Mouse (Mus musculus) heart, adult 2 months (tissue): ENCODE data around the gene Lipa. TPM values are rescaled to one million over a fixed set of nuclear protein-coding genes. Genes with fewer than 3 reads are reported as not detected.

Source experiments
- DNase-seq, 2 experiments: peaks; one replicate each; pipeline ENCODE4 v3.0.0; 2021
- H3K27ac ChIP-seq: fragments of 200-600 bp; 2 replicates; pipeline ENCODE4 v1.8.1; 2022
- H3K27me3 ChIP-seq: fragments of 200-500 bp; 2 replicates; pipeline ENCODE4 v1.6.1; 2012; ENCODE audit warnings: mild to moderate bottlenecking, low read length, inconsistent platforms, mixed read lengths; ENCODE audit not compliant: control insufficient read depth, insufficient read depth
- H3K36me3 ChIP-seq: fragments of 200-500 bp; 2 replicates; pipeline ENCODE4 v1.6.1; 2012; ENCODE audit warnings: low read length, inconsistent platforms; ENCODE audit not compliant: control insufficient read depth, insufficient read depth
- H3K4me1 ChIP-seq: fragments of 200-500 bp; 2 replicates; pipeline ENCODE4 v1.6.1; 2011; ENCODE audit warnings: low read length; ENCODE audit not compliant: control insufficient read depth, insufficient read depth
- H3K4me3 ChIP-seq: fragments of 200-600 bp; 2 replicates; pipeline ENCODE4 v1.8.1; 2022
- H3K79me2 ChIP-seq: fragments of 200-500 bp; replicated peaks from 2 replicates; pipeline ENCODE4 v1.6.1; 2012; ENCODE audit warnings: mild to moderate bottlenecking, inconsistent platforms, low read length, moderate library complexity, mixed read lengths; ENCODE audit not compliant: control insufficient read depth, insufficient read depth
- H3K9ac ChIP-seq: fragments of 200-500 bp; 2 replicates; pipeline ENCODE4 v1.6.1; 2012; ENCODE audit warnings: low read depth, mild to moderate bottlenecking, control low read depth, inconsistent platforms, low read length, mixed read lengths
- CTCF ChIP-seq: fragments of 200-600 bp; IDR thresholded peaks from 2 replicates; pipeline ENCODE4 v1.8.1; 2022; ENCODE audit warnings: antibody characterized with exemption, mild to moderate bottlenecking, moderate library complexity
- EP300 ChIP-seq: fragments of 200-500 bp; IDR thresholded peaks from 2 replicates; pipeline ENCODE4 v1.6.1; 2011; ENCODE audit warnings: low read depth, low read length, control low read depth; ENCODE audit not compliant: insufficient read depth
- POLR2A ChIP-seq: fragments of 200-500 bp; IDR thresholded peaks from 2 replicates; pipeline ENCODE4 v1.6.1; 2011; ENCODE audit warnings: mild to moderate bottlenecking, low read depth, low read length, control low read depth; ENCODE audit not compliant: insufficient read depth
- WGBS: fragments of 180-500 bp; shearing (Covaris S2); methylation state at CpG from one replicate; pipeline ENCODE4 v1.1.7; 2018; 5-methylcytosine and 5-hydroxymethylcytosine counted together
- intact Hi-C: fragments of 180-260 bp; cut with DNase I; formaldehyde crosslinking; loops from one replicate; pipeline ENCODE4 v1.15.1; 2025
- polyA plus RNA-seq: library from polyadenylated mRNA; depleted of rRNA; stranded (reverse); fragments of >200 nt; gene quantifications from 2 replicates; pipeline ENCODE4 v1.2.3, GENCODE M21; 2012
- total RNA-seq, 2 experiments: library from RNA; stranded (reverse); gene quantifications; 2 replicates each; pipeline ENCODE4 v1.2.3; 2021

The Lipa gene
- total and polyA plus RNA-seq, 3 experiments, result 18.8 to 25.1 (median 24.9) TPM

- Histone ChIP-seq H3K4me3 (no peak overlapping the region), H3K9ac (no peak overlapping the region), H3K27ac (no peak overlapping the region), H3K79me2 (no peaks in the 10 kb centered on the region), H3K36me3 (no peaks in the 10 kb centered on the region), H3K4me1 (no peaks in the 10 kb centered on the region), H3K27me3 (no peaks in the 10 kb centered on the region)
- TF ChIP-seq CTCF (no peak), POLR2A (no peak), EP300 (no peak)
- intact Hi-C loops, result no loop called here
- DNase-seq, result no peak
- WGBS, result 94% methylated on average over 4 of the region's 4 CpGs
These were observed 4.9 kb upstream of the Lipa start for GRCm38 (mm10) chr19:34532061-34532751.

GRCm38 (mm10) chr19:34526321-34526923 is 852 bp downstream of the Lipa start:
- peak overlapping the region; percentile 91 for H3K9ac ChIP-seq
- TF ChIP-seq EP300 (no peak), POLR2A (no peak), CTCF (peak; percentile 54)
- 12% methylated on average over 11 of the region's 11 CpGs for WGBS
- H3K27ac ChIP-seq, result peak overlapping the region; percentile 86
- H3K4me1 ChIP-seq, result peaks cover 7% of the 10 kb centered on the region
- intact Hi-C loops, result loop anchor here (2.0 kb wide), 1 partner anchor 24 kb away; the partner anchor contains the start of gene Ifit2
- H3K4me3 ChIP-seq, result peak overlapping the region; percentile 72
- 0 out of 2 replicates have a peak, but pooled peaks cover 2% of the 10 kb centered on the region for H3K79me2 ChIP-seq
- peaks cover 16% of the 10 kb centered on the region for H3K36me3 ChIP-seq
- H3K27me3 ChIP-seq, result no peaks in the 10 kb centered on the region
- DNase-seq, result no peak

GRCm38 (mm10) chr19:34524646-34525045 is 2.6 kb downstream of the Lipa start:
- intact Hi-C loops, result no loop called here
- H3K27ac ChIP-seq, result no peak overlapping the region; the same call in 1 of the 2 replicates
- no peaks in the 10 kb centered on the region for H3K27me3 ChIP-seq
- H3K79me2 ChIP-seq, result 0 out of 2 replicates have a peak, but pooled peaks cover 2% of the 10 kb centered on the region
- H3K9ac ChIP-seq, result no peak overlapping the region
- no peak for TF ChIP-seq EP300
- TF ChIP-seq POLR2A, result no peak
- no peak for TF ChIP-seq CTCF
- WGBS, result 50% methylated on average over 9 of the region's 9 CpGs
- H3K36me3 ChIP-seq, result peaks cover 29% of the 10 kb centered on the region
- no peak for DNase-seq
- no peak overlapping the region for H3K4me3 ChIP-seq
- peaks cover 9% of the 10 kb centered on the region for H3K4me1 ChIP-seq

GRCm38 (mm10) chr19:34523106-34523725 is 4.1 kb downstream of the Lipa start:
- H3K79me2 ChIP-seq, result 0 out of 2 replicates have a peak, but pooled peaks cover 2% of the 10 kb centered on the region
- 0 out of 2 replicates have a peak, but pooled peaks have one; percentile 41 for TF ChIP-seq EP300
- peak; percentile 32; the same call in 1 of the 2 replicates for TF ChIP-seq POLR2A
- no peak for TF ChIP-seq CTCF
- peaks cover 34% of the 10 kb centered on the region for H3K36me3 ChIP-seq
- peak overlapping the region; percentile 31; the same call in 1 of the 2 replicates for H3K27ac ChIP-seq
- no peak overlapping the region for H3K9ac ChIP-seq
- intact Hi-C loops, result no loop called here
- no peaks in the 10 kb centered on the region for H3K27me3 ChIP-seq
- H3K4me3 ChIP-seq, result no peak overlapping the region
- 52% methylated on average over 12 of the region's 12 CpGs for WGBS
- peak in 1 of 2 experiments; percentile 18 for DNase-seq
- H3K4me1 ChIP-seq, result peaks cover 12% of the 10 kb centered on the region

GRCm38 (mm10) chr19:34521978-34522377 is 5.3 kb downstream of the Lipa start:
- no peak overlapping the region for H3K27ac ChIP-seq
- no peak for DNase-seq
- H3K79me2 ChIP-seq, result 0 out of 2 replicates have a peak, but pooled peaks cover 2% of the 10 kb centered on the region
- peaks cover 14% of the 10 kb centered on the region for H3K4me1 ChIP-seq
- H3K36me3 ChIP-seq, result peaks cover 38% of the 10 kb centered on the region
- 96% methylated on average over 1 of the region's 1 CpGs for WGBS
- H3K9ac ChIP-seq, result no peak overlapping the region
- TF ChIP-seq CTCF, result no peak
- TF ChIP-seq EP300, result no peak
- intact Hi-C loops, result no loop called here
- H3K4me3 ChIP-seq, result no peak overlapping the region
- H3K27me3 ChIP-seq, result no peaks in the 10 kb centered on the region
